Mouse (Mus musculus) neural tube, embryonic 15.5 days (tissue): ENCODE measurements around the gene Unc5c. TPM values are rescaled to one million over a fixed set of nuclear protein-coding genes. Genes with fewer than 3 reads are reported as not detected.

Source experiments
- ATAC-seq: fragments of 200-750 bp; cut with Nextera tagmentation; 2 replicates; pipeline ENCODE4 v1.8.0; 2017; ENCODE audit warnings: mild to moderate bottlenecking, moderate TSS enrichment, moderate library complexity; ENCODE audit not compliant: low FRiP score
- H3K27ac ChIP-seq: fragments of 300-500 bp; sonication (generic); replicated peaks from 2 replicates; pipeline ENCODE4 v1.5.1; 2015; ENCODE audit warnings: mild to moderate bottlenecking, inconsistent platforms
- H3K27me3 ChIP-seq: fragments of 300-500 bp; sonication (generic); replicated peaks from 2 replicates; pipeline ENCODE4 v1.6.1; 2015; ENCODE audit warnings: inconsistent platforms
- H3K36me3 ChIP-seq: fragments of 300-500 bp; sonication (generic); 2 replicates; pipeline ENCODE4 v1.6.1; 2015; ENCODE audit warnings: inconsistent platforms
- H3K4me1 ChIP-seq: fragments of 300-500 bp; sonication (generic); 2 replicates; pipeline ENCODE4 v1.6.1; 2015; ENCODE audit warnings: inconsistent platforms
- H3K4me2 ChIP-seq: fragments of 300-500 bp; sonication (generic); 2 replicates; pipeline ENCODE4 v1.6.1; 2015; ENCODE audit warnings: inconsistent platforms, mild to moderate bottlenecking, moderate library complexity
- H3K4me3 ChIP-seq: fragments of 300-500 bp; sonication (generic); replicated peaks from 2 replicates; pipeline ENCODE4 v1.5.1; 2015; ENCODE audit warnings: mild to moderate bottlenecking, inconsistent platforms
- H3K9ac ChIP-seq: fragments of 300-500 bp; sonication (generic); replicated peaks from 2 replicates; pipeline ENCODE4 v1.6.1; 2015; ENCODE audit warnings: mild to moderate bottlenecking, inconsistent platforms
- H3K9me3 ChIP-seq: fragments of 300-500 bp; sonication (generic); replicated peaks from 2 replicates; pipeline ENCODE4 v1.6.1; 2016; ENCODE audit warnings: inconsistent platforms
- WGBS: fragments of 180-500 bp; shearing (Covaris S2); methylation state at CpG from one replicate; pipeline ENCODE4 v1.1.7; 2015; ENCODE audit warnings: mixed read lengths; 5-methylcytosine and 5-hydroxymethylcytosine counted together
- polyA plus RNA-seq: library from polyadenylated mRNA; unstranded; fragments of >200 nt; fragmentation: Nextera tagmentation; extraction: Ambion mirVana; gene quantifications from 2 replicates; pipeline ENCODE4 v1.2.1, GENCODE M21; 2015

Gene Unc5c
- polyA plus RNA-seq: 14.8 and 16.7 TPM in 2 replicates

DNA sequence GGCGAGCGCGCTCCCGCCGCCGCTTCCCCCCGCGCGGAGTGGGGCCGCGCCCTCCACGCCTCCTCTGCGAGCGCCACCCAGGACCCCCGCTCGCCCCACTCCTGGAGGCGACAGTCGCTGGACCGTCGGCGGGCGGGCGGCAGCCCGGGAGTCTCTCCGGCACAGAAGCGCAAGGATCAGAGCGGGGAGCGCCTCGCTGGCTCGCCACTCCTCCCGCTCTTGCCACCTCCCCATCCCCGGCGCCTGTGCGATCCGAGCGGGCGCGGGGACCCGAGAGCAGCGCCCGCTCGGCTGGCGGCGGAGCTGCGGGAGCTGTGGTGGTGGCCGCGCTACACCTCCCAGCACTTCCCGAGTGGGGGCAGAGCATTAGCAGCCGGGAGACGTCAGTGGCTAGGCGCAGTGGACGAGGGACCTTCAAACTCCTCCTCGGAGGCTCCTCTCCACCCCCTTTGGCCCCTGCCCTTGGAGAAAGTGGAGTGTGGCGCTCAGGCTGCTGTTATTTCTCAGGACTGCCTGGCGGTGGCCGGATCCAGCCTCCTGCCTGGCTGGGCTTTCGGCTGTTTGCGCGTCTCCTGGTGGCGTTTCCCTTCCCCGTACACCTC is at the start of gene Unc5c:
Gene Unc5c, plus strand, starts transcription at position 113 of the 602 bp plus-strand sequence.
- no peaks in the 10 kb centered on the region for H3K36me3 ChIP-seq
- peaks cover 39% of the 10 kb centered on the region for H3K4me1 ChIP-seq
- no peaks in the 10 kb centered on the region for H3K27me3 ChIP-seq
- peak; percentile 89 for ATAC-seq
- H3K4me3 ChIP-seq: peak within 1 kb of the TSS; percentile 85
- peak within 1 kb of the TSS; percentile 96 for H3K27ac ChIP-seq
- peak within 1 kb of the TSS; percentile 81 for H3K9ac ChIP-seq
- H3K4me2 ChIP-seq: peak within 1 kb of the TSS; percentile 70
- WGBS: under 1% methylated on average over 54 of the region's 61 CpGs
- no peaks in the 10 kb centered on the region for H3K9me3 ChIP-seq

- Histone ChIP-seq H3K4me3 (no peak overlapping the region), H3K27ac (no peak overlapping the region), H3K9me3 (no peaks in the 10 kb centered on the region), H3K9ac (no peak overlapping the region), H3K4me2 (no peak overlapping the region), H3K27me3 (no peaks in the 10 kb centered on the region), H3K4me1 (peaks cover 6% of the 10 kb centered on the region), H3K36me3 (no peaks in the 10 kb centered on the region)
- no peak for ATAC-seq
- 92% methylated on average over 2 of the region's 2 CpGs for WGBS
These were observed 7.5 kb upstream of the Unc5c start for GRCm38 (mm10) chr3:141457475-141457874.

DNA sequence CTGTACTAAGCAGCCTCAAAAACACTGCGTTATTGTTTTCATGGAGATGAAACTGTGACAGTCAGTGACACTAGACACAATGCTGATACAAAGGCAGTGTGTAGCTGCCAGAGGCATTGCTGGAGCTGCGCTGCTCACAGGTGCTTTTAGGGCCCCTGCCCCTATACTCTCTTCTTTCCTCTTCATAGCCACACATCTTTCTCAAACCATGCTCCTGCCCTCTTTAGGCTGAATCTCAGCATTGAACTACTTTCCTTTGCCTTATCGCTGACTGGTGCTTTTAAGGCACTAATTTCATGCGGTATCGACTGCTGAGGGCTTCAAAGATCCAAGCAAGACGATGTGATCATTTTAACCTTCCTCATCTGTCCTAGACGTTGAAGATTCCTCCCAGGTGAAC is 2.5 kb upstream of the Unc5c start:
- WGBS: 48% methylated on average over 7 of the region's 7 CpGs
- no peak overlapping the region for H3K4me3 ChIP-seq
- peak overlapping the region; percentile 13 for H3K4me2 ChIP-seq
- no peak overlapping the region for H3K27ac ChIP-seq
- H3K9ac ChIP-seq: no peak overlapping the region
- H3K9me3 ChIP-seq: no peaks in the 10 kb centered on the region
- no peaks in the 10 kb centered on the region for H3K27me3 ChIP-seq
- no peak for ATAC-seq
- peaks cover 26% of the 10 kb centered on the region for H3K4me1 ChIP-seq
- H3K36me3 ChIP-seq: no peaks in the 10 kb centered on the region

DNA sequence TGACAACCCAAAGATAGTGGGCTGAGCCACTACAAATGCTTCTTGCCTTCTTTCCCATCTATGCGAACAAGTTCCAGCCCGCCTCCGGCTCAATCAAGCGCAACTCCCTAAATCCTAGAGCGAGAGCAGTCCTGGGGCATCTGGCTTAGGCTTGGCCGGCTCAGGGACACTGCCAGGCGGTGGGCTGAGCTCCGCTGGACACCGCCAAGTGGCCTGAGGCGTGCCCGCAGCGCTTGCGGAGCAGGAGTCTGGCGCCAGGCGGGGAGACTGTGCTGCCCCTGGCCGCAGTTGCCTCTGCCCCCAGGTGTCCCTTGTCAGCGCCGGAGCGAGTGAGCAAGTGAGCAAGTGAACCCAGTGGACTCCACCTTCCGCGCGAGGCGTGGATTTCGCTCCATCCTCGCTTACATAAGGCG is 319 bp upstream of the Unc5c start:
- Histone ChIP-seq H3K9ac (peak overlapping the region; percentile 81), H3K36me3 (no peaks in the 10 kb centered on the region), H3K4me1 (peaks cover 39% of the 10 kb centered on the region), H3K4me2 (peak overlapping the region; percentile 70), H3K4me3 (peak overlapping the region; percentile 85), H3K27me3 (no peaks in the 10 kb centered on the region), H3K9me3 (no peaks in the 10 kb centered on the region), H3K27ac (peak overlapping the region; percentile 96)
- ATAC-seq: peak; percentile 71
- under 1% methylated on average over 26 of the region's 26 CpGs for WGBS

DNA sequence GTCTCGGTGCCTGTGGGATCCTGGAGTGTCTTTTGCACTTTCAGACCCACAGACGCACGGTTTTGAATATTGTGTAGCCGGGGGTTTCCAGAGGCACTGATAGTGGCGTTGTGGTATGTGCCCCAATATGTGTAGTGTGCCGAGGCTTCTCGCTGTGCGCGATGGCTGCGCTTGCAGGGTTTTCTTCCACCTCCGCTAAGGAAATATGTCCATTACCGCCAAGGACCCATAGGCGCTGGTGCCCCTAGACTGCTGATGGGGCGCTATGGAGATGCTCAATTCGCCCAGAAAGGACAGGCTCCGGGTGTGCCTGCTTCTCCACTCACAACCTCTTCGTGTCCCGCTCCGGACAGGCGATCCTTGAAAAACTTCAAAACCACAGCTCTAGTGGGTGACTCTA is 1.0 kb downstream of the Unc5c start:
- Histone ChIP-seq H3K9ac (peak overlapping the region; percentile 81), H3K4me1 (peaks cover 39% of the 10 kb centered on the region), H3K4me2 (peak overlapping the region; percentile 70), H3K36me3 (no peaks in the 10 kb centered on the region), H3K9me3 (no peaks in the 10 kb centered on the region), H3K27ac (peak overlapping the region; percentile 96), H3K4me3 (peak overlapping the region; percentile 85), H3K27me3 (no peaks in the 10 kb centered on the region)
- 1% methylated on average over 20 of the region's 20 CpGs for WGBS
- peak; percentile 16 for ATAC-seq

GRCm38 (mm10) chr3:141466727-141467335 is 1.8 kb downstream of the Unc5c start:
- peak overlapping the region; percentile 81 for H3K9ac ChIP-seq
- peak overlapping the region; percentile 62 for H3K27ac ChIP-seq
- H3K27me3 ChIP-seq: no peaks in the 10 kb centered on the region
- no peaks in the 10 kb centered on the region for H3K9me3 ChIP-seq
- peak overlapping the region; percentile 70 for H3K4me2 ChIP-seq
- H3K4me3 ChIP-seq: peak overlapping the region; percentile 85
- H3K4me1 ChIP-seq: peaks cover 39% of the 10 kb centered on the region
- no peak for ATAC-seq
- 14% methylated on average over 3 of the region's 3 CpGs for WGBS
- no peaks in the 10 kb centered on the region for H3K36me3 ChIP-seq

- no peak overlapping the region for H3K9ac ChIP-seq
- H3K36me3 ChIP-seq: no peaks in the 10 kb centered on the region
- no peak for ATAC-seq
- peak overlapping the region; percentile 12; the same call in 1 of the 2 replicates for H3K4me3 ChIP-seq
- no peaks in the 10 kb centered on the region for H3K9me3 ChIP-seq
- WGBS: 48% methylated on average over 2 of the region's 2 CpGs
- H3K27ac ChIP-seq: no peak overlapping the region
- peaks cover 24% of the 10 kb centered on the region for H3K4me1 ChIP-seq
- H3K27me3 ChIP-seq: no peaks in the 10 kb centered on the region
- peak overlapping the region; percentile 70 for H3K4me2 ChIP-seq
These were observed 4.3 kb downstream of the Unc5c start for GRCm38 (mm10) chr3:141469338-141469737.

DNA sequence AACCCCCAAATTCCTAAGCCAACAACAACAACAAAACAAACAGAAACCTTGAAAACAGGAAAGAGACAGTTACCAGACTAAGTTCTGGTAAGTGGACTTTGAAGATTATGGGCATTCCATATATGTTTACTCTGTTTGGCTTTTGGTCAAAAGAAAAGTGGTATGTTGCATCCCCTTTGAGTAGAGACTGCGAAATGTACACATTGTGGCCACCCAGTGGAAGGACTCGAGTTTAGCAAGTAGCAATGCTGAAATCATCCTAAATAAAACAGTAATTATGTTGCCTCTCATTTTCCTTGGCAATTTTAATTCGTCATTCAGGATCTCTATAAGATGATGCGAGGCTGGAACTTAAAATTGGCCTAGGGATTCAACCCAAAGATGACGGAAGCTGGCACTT is 8.2 kb downstream of the Unc5c start:
- no peaks in the 10 kb centered on the region for H3K27me3 ChIP-seq
- H3K4me3 ChIP-seq: no peak overlapping the region
- H3K4me1 ChIP-seq: 0 out of 2 replicates have a peak, but pooled peaks cover 13% of the 10 kb centered on the region
- no peaks in the 10 kb centered on the region for H3K36me3 ChIP-seq
- H3K4me2 ChIP-seq: no peak overlapping the region
- no peak for ATAC-seq
- no peak overlapping the region for H3K27ac ChIP-seq
- no peak overlapping the region for H3K9ac ChIP-seq
- no peaks in the 10 kb centered on the region for H3K9me3 ChIP-seq
- 79% methylated on average over 5 of the region's 5 CpGs for WGBS

DNA sequence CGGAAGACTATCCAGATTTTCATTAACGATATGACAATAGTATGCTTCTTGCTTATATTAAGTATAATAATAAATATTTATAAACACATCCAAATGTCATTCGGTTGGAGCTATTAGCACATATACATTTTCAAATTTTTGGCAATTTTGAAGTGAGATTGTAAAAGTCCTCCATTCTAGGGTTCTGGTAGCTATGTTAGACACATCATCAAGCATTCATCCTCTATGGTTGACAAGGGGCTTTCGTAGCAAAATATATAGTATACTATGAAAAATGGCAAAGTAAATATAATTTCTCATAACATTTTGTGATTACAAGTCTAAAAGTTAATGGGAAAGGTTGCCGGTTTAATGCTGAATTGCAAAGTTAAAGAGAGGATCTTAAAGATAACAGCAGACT is 10.4 kb downstream of the Unc5c start:
- no peak overlapping the region for H3K27ac ChIP-seq
- no peak for ATAC-seq
- H3K9me3 ChIP-seq: no peaks in the 10 kb centered on the region
- no peaks in the 10 kb centered on the region for H3K27me3 ChIP-seq
- no peak overlapping the region for H3K9ac ChIP-seq
- H3K4me3 ChIP-seq: no peak overlapping the region
- 0 out of 2 replicates have a peak, but pooled peaks cover 7% of the 10 kb centered on the region for H3K4me1 ChIP-seq
- H3K4me2 ChIP-seq: no peak overlapping the region
- 92% methylated on average over 5 of the region's 5 CpGs for WGBS
- H3K36me3 ChIP-seq: no peaks in the 10 kb centered on the region

DNA sequence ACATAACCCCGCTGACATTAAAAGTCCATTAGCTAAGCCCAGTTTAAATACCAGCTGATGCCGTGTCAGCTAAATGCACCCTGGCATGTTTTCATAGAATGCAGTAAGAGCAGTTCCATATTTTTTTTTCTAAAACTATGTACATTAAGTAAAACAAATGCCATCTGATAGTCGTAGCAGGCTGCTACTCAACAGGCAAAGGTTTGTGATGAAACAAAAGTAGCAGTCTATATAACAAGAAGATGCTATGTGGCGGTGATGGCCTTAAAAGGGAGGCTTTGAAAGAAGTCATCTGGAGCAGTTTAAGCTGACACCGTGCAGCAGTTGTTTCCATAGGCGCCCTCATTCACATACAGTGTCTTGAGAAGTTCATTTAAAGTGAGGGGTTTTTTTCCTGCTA is 10.9 kb downstream of the Unc5c start:
- no peaks in the 10 kb centered on the region for H3K27me3 ChIP-seq
- H3K9ac ChIP-seq: no peak overlapping the region
- no peaks in the 10 kb centered on the region for H3K9me3 ChIP-seq
- WGBS: 60% methylated on average over 6 of the region's 6 CpGs
- ATAC-seq: no peak
- H3K4me3 ChIP-seq: no peak overlapping the region
- H3K27ac ChIP-seq: no peak overlapping the region
- 0 out of 2 replicates have a peak, but pooled peaks cover 7% of the 10 kb centered on the region for H3K4me1 ChIP-seq
- no peaks in the 10 kb centered on the region for H3K36me3 ChIP-seq
- no peak overlapping the region for H3K4me2 ChIP-seq

DNA sequence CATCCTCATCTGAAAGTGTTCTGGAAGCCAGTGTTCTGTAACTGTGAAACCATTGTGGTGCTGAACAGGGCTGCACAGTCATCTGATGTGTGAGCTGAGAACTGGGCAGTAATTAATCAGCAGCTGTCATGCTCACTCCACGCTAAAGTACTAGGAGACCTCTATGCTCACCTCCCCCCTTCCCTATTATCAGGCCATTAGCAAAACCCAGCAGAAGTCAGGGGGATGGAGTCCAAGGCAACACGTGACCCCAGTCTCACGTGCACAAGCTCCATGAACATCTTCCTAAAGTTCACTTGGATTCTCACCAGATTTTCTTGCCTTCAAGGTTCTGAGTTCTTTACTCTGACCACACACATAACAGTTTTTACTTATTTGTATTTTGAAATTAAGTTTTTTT is 11.7 kb downstream of the Unc5c start:
- no peak overlapping the region for H3K4me2 ChIP-seq
- ATAC-seq: 0 out of 2 replicates have a peak, but pooled peaks have one; percentile 55
- 0 out of 2 replicates have a peak, but pooled peaks cover 7% of the 10 kb centered on the region for H3K4me1 ChIP-seq
- H3K9me3 ChIP-seq: no peaks in the 10 kb centered on the region
- no peaks in the 10 kb centered on the region for H3K36me3 ChIP-seq
- H3K27me3 ChIP-seq: no peaks in the 10 kb centered on the region
- H3K9ac ChIP-seq: no peak overlapping the region
- H3K27ac ChIP-seq: no peak overlapping the region
- WGBS: 43% methylated on average over 3 of the region's 3 CpGs
- H3K4me3 ChIP-seq: no peak overlapping the region

DNA sequence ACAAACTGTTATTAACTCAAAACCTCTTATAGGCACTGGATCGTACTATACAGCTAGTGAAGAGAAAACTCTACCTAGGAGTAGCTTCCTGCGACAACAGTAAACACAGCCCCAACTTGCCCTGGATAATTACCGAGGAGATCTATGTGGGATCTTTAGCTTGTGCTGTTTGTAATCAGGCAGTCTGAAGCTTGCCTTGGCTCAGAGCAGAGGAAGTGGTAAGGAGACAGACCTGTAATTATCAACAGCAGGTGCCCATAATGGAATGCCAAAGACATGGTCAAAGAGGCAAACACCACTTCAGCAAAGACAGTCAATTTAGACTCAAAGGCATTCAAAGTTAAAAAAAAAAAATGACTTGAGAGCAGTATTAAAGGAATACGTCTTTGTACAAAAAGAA is 17.4 kb downstream of the Unc5c start:
- no peak for ATAC-seq
- Histone ChIP-seq H3K4me2 (no peak overlapping the region), H3K4me3 (no peak overlapping the region), H3K27me3 (no peaks in the 10 kb centered on the region), H3K9ac (no peak overlapping the region), H3K4me1 (no peaks in the 10 kb centered on the region), H3K27ac (no peak overlapping the region), H3K36me3 (no peaks in the 10 kb centered on the region), H3K9me3 (no peaks in the 10 kb centered on the region)
- 84% methylated on average over 4 of the region's 4 CpGs for WGBS
